Mouse (Mus musculus) embryonic facial prominence, embryonic 12.5 days (tissue): Measurements from ENCODE around the gene Tbc1d14. TPM values are rescaled to one million over a fixed set of nuclear protein-coding genes. Genes with fewer than 3 reads are reported as not detected.

Experiments used
- ATAC-seq: fragments of 200-750 bp; cut with Nextera tagmentation; 2 replicates; pipeline ENCODE4 v1.8.0; 2017; ENCODE audit not compliant: insufficient number of reproducible peaks, insufficient read depth, low FRiP score, low TSS enrichment
- H3K27ac ChIP-seq: fragments of 300-500 bp; sonication (generic); 2 replicates; pipeline ENCODE4 v1.5.1; 2016; ENCODE audit warnings: mild to moderate bottlenecking
- H3K27me3 ChIP-seq: fragments of 300-500 bp; sonication (generic); 2 replicates; pipeline ENCODE4 v1.6.1; 2016; ENCODE audit warnings: mild to moderate bottlenecking, moderate library complexity
- H3K36me3 ChIP-seq: fragments of 300-500 bp; sonication (generic); 2 replicates; pipeline ENCODE4 v1.6.1; 2016; ENCODE audit warnings: mild to moderate bottlenecking
- H3K4me1 ChIP-seq: fragments of 300-500 bp; sonication (generic); 2 replicates; pipeline ENCODE4 v1.6.1; 2016
- H3K4me2 ChIP-seq: fragments of 300-500 bp; sonication (generic); replicated peaks from 2 replicates; pipeline ENCODE4 v1.6.1; 2016; ENCODE audit warnings: mild to moderate bottlenecking, moderate library complexity
- H3K4me3 ChIP-seq: fragments of 300-500 bp; sonication (generic); 2 replicates; pipeline ENCODE4 v1.5.1; 2016; ENCODE audit warnings: mild to moderate bottlenecking
- H3K9ac ChIP-seq: fragments of 300-500 bp; sonication (generic); 2 replicates; pipeline ENCODE4 v1.6.1; 2016; ENCODE audit warnings: mild to moderate bottlenecking, moderate library complexity
- H3K9me3 ChIP-seq: fragments of 300-500 bp; sonication (generic); 2 replicates; pipeline ENCODE4 v1.6.1; 2016; ENCODE audit warnings: mild to moderate bottlenecking, moderate library complexity
- WGBS: fragments of 180-500 bp; shearing (Covaris S2); methylation state at CpG from one replicate; pipeline ENCODE4 v1.1.7; 2016; 5-methylcytosine and 5-hydroxymethylcytosine counted together
- polyA plus RNA-seq: library from polyadenylated mRNA; unstranded; fragments of >200 nt; fragmentation: Nextera tagmentation; extraction: Ambion mirVana; gene quantifications from 2 replicates; pipeline ENCODE4 v1.2.1, GENCODE M21; 2016

Tbc1d14 gene
- polyA plus RNA-seq, 1 experiment from 2014 or later: 44.5 TPM

- no peak overlapping the region for H3K4me2 ChIP-seq
- no peaks in the 10 kb centered on the region for H3K4me1 ChIP-seq
- no peak for ATAC-seq
- H3K9me3 ChIP-seq: no peaks in the 10 kb centered on the region
- WGBS: 94% methylated on average over 9 of the region's 9 CpGs
- H3K9ac ChIP-seq: no peak overlapping the region
- peaks cover 64% of the 10 kb centered on the region for H3K36me3 ChIP-seq
- no peaks in the 10 kb centered on the region for H3K27me3 ChIP-seq
- H3K27ac ChIP-seq: no peak overlapping the region
- no peak overlapping the region for H3K4me3 ChIP-seq
These were observed 98.4 kb downstream of the Tbc1d14 start for GRCm38 (mm10) chr5:36494709-36495108.

GRCm38 (mm10) chr5:36493919-36494318, 99.2 kb downstream of the Tbc1d14 start:
- no peak overlapping the region for H3K4me2 ChIP-seq
- H3K9me3 ChIP-seq: no peaks in the 10 kb centered on the region
- H3K27ac ChIP-seq: no peak overlapping the region
- 90% methylated on average over 6 of the region's 6 CpGs for WGBS
- no peak overlapping the region for H3K9ac ChIP-seq
- H3K27me3 ChIP-seq: no peaks in the 10 kb centered on the region
- no peaks in the 10 kb centered on the region for H3K4me1 ChIP-seq
- H3K36me3 ChIP-seq: peaks cover 63% of the 10 kb centered on the region
- H3K4me3 ChIP-seq: no peak overlapping the region
- no peak for ATAC-seq

GRCm38 (mm10) chr5:36489225-36489624, 103.9 kb downstream of the Tbc1d14 start:
- peaks cover 30% of the 10 kb centered on the region for H3K36me3 ChIP-seq
- 55% methylated on average over 2 of the region's 2 CpGs for WGBS
- H3K27me3 ChIP-seq: peaks cover 18% of the 10 kb centered on the region
- ATAC-seq: no peak
- H3K4me1 ChIP-seq: peaks cover 8% of the 10 kb centered on the region; the same call in 1 of the 2 replicates
- no peak overlapping the region for H3K4me3 ChIP-seq
- H3K4me2 ChIP-seq: no peak overlapping the region
- H3K9me3 ChIP-seq: no peaks in the 10 kb centered on the region
- no peak overlapping the region for H3K27ac ChIP-seq
- H3K9ac ChIP-seq: no peak overlapping the region

GRCm38 (mm10) chr5:36485306-36485705, 107.8 kb downstream of the Tbc1d14 start:
- Histone ChIP-seq H3K4me2 (peak overlapping the region; percentile 89), H3K36me3 (no peaks in the 10 kb centered on the region), H3K9ac (no peak overlapping the region; the same call in 1 of the 2 replicates), H3K9me3 (no peaks in the 10 kb centered on the region), H3K27ac (no peak overlapping the region), H3K4me3 (peak overlapping the region; percentile 89; the same call in 1 of the 2 replicates), H3K4me1 (peaks cover 24% of the 10 kb centered on the region), H3K27me3 (peaks cover 18% of the 10 kb centered on the region)
- WGBS: 42% methylated on average over 19 of the region's 19 CpGs
- no peak for ATAC-seq

- peak within 1 kb of the TSS; percentile 94 for H3K4me2 ChIP-seq
- peak; percentile 95 for ATAC-seq
- H3K4me3 ChIP-seq: peak within 1 kb of the TSS; percentile 89
- 1% methylated on average over 94 of the region's 97 CpGs for WGBS
- H3K27me3 ChIP-seq: peaks cover 18% of the 10 kb centered on the region
- peaks cover 24% of the 10 kb centered on the region for H3K4me1 ChIP-seq
- H3K27ac ChIP-seq: no peak within 1 kb of the TSS
- H3K9ac ChIP-seq: peak within 1 kb of the TSS; percentile 84
- no peaks in the 10 kb centered on the region for H3K36me3 ChIP-seq
- no peaks in the 10 kb centered on the region for H3K9me3 ChIP-seq
These were observed 108.7 kb downstream of the Tbc1d14 start, which contains the start of the genes Tada2b and Ccdc96 for GRCm38 (mm10) chr5:36484171-36484990. Gene Tada2b (minus strand): TSS chr5:36484285. Gene Ccdc96 (plus strand): TSS chr5:36484588.

GRCm38 (mm10) chr5:36483203-36484101, 109.6 kb downstream of the Tbc1d14 start:
- peak overlapping the region; percentile 94 for H3K4me2 ChIP-seq
- H3K27me3 ChIP-seq: peaks cover 18% of the 10 kb centered on the region
- no peaks in the 10 kb centered on the region for H3K9me3 ChIP-seq
- peak overlapping the region; percentile 84 for H3K9ac ChIP-seq
- H3K27ac ChIP-seq: no peak overlapping the region
- no peaks in the 10 kb centered on the region for H3K36me3 ChIP-seq
- 0 out of 2 replicates have a peak, but pooled peaks have one; percentile 6 for ATAC-seq
- H3K4me1 ChIP-seq: peaks cover 24% of the 10 kb centered on the region
- WGBS: 1% methylated on average over 54 of the region's 58 CpGs
- H3K4me3 ChIP-seq: peak overlapping the region; percentile 89

- Histone ChIP-seq H3K9me3 (no peaks in the 10 kb centered on the region), H3K36me3 (no peaks in the 10 kb centered on the region), H3K4me3 (no peak overlapping the region), H3K4me1 (peaks cover 24% of the 10 kb centered on the region), H3K27ac (no peak overlapping the region), H3K4me2 (no peak overlapping the region), H3K9ac (no peak overlapping the region), H3K27me3 (peaks cover 13% of the 10 kb centered on the region)
- 68% methylated on average over 1 of the region's 1 CpGs for WGBS
- ATAC-seq: no peak
These were observed 112.0 kb downstream of the Tbc1d14 start for GRCm38 (mm10) chr5:36481114-36481513.

- Histone ChIP-seq H3K9ac (no peak overlapping the region), H3K27ac (no peak overlapping the region), H3K36me3 (peaks cover under 1% of the 10 kb centered on the region; the same call in 1 of the 2 replicates), H3K4me3 (no peak overlapping the region), H3K4me2 (no peak overlapping the region), H3K9me3 (no peaks in the 10 kb centered on the region), H3K4me1 (peaks cover 24% of the 10 kb centered on the region), H3K27me3 (peaks cover 6% of the 10 kb centered on the region)
- WGBS: 91% methylated on average over 4 of the region's 4 CpGs
- ATAC-seq: no peak
These were observed 112.7 kb downstream of the Tbc1d14 start for GRCm38 (mm10) chr5:36480398-36480797.

- Histone ChIP-seq H3K4me3 (no peak overlapping the region), H3K4me1 (peaks cover 18% of the 10 kb centered on the region), H3K36me3 (peaks cover 4% of the 10 kb centered on the region; the same call in 1 of the 2 replicates), H3K9me3 (no peaks in the 10 kb centered on the region), H3K27me3 (no peaks in the 10 kb centered on the region), H3K4me2 (no peak overlapping the region), H3K27ac (no peak overlapping the region), H3K9ac (no peak overlapping the region)
- no peak for ATAC-seq
- 87% methylated on average over 2 of the region's 2 CpGs for WGBS
These were observed 113.3 kb downstream of the Tbc1d14 start for GRCm38 (mm10) chr5:36479735-36480134.

- Histone ChIP-seq H3K4me1 (peaks cover 17% of the 10 kb centered on the region), H3K27me3 (no peaks in the 10 kb centered on the region), H3K4me2 (no peak overlapping the region), H3K4me3 (no peak overlapping the region), H3K9ac (no peak overlapping the region), H3K9me3 (no peaks in the 10 kb centered on the region), H3K36me3 (peaks cover 4% of the 10 kb centered on the region; the same call in 1 of the 2 replicates), H3K27ac (no peak overlapping the region)
- WGBS: 89% methylated on average over 6 of the region's 6 CpGs
- no peak for ATAC-seq
These were observed 114.3 kb downstream of the Tbc1d14 start for GRCm38 (mm10) chr5:36478540-36479420.

GRCm38 (mm10) chr5:36477486-36477885, 115.6 kb downstream of the Tbc1d14 start:
- no peak overlapping the region for H3K4me3 ChIP-seq
- no peak overlapping the region for H3K4me2 ChIP-seq
- H3K27me3 ChIP-seq: no peaks in the 10 kb centered on the region
- no peaks in the 10 kb centered on the region for H3K9me3 ChIP-seq
- WGBS: 87% methylated on average over 3 of the region's 3 CpGs
- H3K9ac ChIP-seq: no peak overlapping the region
- H3K27ac ChIP-seq: no peak overlapping the region
- peaks cover 14% of the 10 kb centered on the region for H3K36me3 ChIP-seq
- ATAC-seq: no peak
- peaks cover 7% of the 10 kb centered on the region for H3K4me1 ChIP-seq
